Mouse (Mus musculus): Measurements from ENCODE around the gene Ptprcap.

DNA sequence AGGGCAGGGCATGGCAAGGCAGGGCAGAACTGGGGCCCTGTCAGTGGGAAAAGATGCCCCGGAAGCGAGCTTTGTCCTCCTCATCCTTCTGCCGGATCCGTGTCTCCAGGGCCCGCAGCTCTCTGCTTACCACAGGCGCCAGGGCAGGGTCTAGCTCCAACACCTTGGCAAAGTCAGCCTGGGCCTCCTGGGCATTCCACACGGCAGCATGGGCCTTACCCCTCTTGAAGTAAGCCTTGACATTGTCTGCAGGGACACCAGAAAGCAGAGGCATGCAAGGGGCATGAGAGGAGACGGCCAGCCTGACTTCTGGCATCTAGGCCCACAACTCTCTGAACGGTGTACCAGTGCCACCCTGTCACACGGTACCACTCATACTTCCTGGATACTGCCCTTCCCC, 38.9 kb upstream of the Ptprcap start:
- TF ChIP-seq POLR2A (IDR thresholded peaks at IDR 0.05; ENCODE audit: extremely low read depth, insufficient read depth, low read length) (no peak), CTCF (IDR thresholded peaks at IDR 0.05; ENCODE audit: low read depth, low read length) (no peak)

Measured in liver, adult 2 months (tissue).